In the genomic region with DNA sequence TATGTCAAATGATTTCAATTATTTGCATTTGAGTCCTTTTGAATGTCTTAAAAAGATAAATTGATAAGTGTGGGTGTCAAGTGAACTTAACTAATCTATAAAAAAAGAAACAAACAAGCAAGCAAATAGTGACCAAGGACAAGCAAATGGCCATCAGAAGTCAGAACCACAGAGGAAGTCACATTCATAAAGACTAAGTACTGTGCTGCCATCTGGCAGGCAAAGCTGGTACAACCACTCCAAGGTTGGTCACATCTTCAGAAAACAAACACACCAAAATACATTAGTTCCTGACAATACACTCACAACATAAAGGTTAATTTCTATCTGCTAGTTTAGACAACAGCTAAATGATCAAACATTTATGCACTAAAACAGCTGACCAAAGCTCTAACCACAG, we compare ENCODE assay signal across 9 mouse cellular contexts. TPM values are rescaled to one million over a fixed set of nuclear protein-coding genes. Genes with fewer than 3 reads are reported as not detected.
DNase-seq lines count a peak whose midpoint lies in the region; ATAC-seq and TF ChIP-seq lines count a peak whose summit lies in the region.
"Had no signal": no experiment of that assay in that cellular context is flagged by ENCODE, and none has a peak within 500 bp of the region (broad histone marks: within the 10 kb centered on the region; RNA-seq: fewer than 3 reads in every experiment).

No protein-coding gene starts in this region.

- H3K79me2 ChIP-seq in liver, adult 2 months (ENCODE audit: control insufficient read depth, insufficient read depth, low read length), result no peaks in the 10 kb centered on the region

- H3K4me3 ChIP-seq in liver, adult 2 months (ENCODE audit: insufficient read depth, low read depth, low read length), result no peak overlapping the region
- no peak overlapping the region for H3K4me3 ChIP-seq in liver, embryonic 11.5 days (ENCODE audit: low read depth, low read length)
- no peak overlapping the region for H3K4me3 ChIP-seq in G1E (ENCODE audit: low read depth, low read length)
- H3K4me3 ChIP-seq in hindbrain, embryonic 14.5 days (replicated peaks; ENCODE audit: low read length), result no peak overlapping the region

- peaks cover 7% of the 10 kb centered on the region for H3K36me3 ChIP-seq in liver, adult 2 months (ENCODE audit: control insufficient read depth, insufficient read depth, low read length)
- H3K36me3 ChIP-seq in liver, embryonic 11.5 days (ENCODE audit: control insufficient read depth, insufficient read depth, low read length), result peaks cover 2% of the 10 kb centered on the region; the same call in 1 of the 2 replicates
- H3K36me3 ChIP-seq in G1E (replicated peaks), result peaks cover 52% of the 10 kb centered on the region
- H3K36me3 ChIP-seq in hindbrain, embryonic 14.5 days (replicated peaks; ENCODE audit: control insufficient read depth, insufficient read depth), result no peaks in the 10 kb centered on the region

- H3K4me1 ChIP-seq in liver, adult 2 months (ENCODE audit: control insufficient read depth, insufficient read depth, low read length), result no peaks in the 10 kb centered on the region
- no peaks in the 10 kb centered on the region for H3K4me1 ChIP-seq in liver, embryonic 11.5 days (replicated peaks; ENCODE audit: control insufficient read depth, insufficient read depth, low read length)
- no peaks in the 10 kb centered on the region; the same call in 1 of the 2 replicates for H3K4me1 ChIP-seq in G1E (ENCODE audit: insufficient read depth, low read depth, low read length)
- no peaks in the 10 kb centered on the region for H3K4me1 ChIP-seq in hindbrain, embryonic 14.5 days (replicated peaks; ENCODE audit: control insufficient read depth, insufficient read depth, low read length)

- TF ChIP-seq CTCF in liver, adult 2 months (IDR thresholded peaks at IDR 0.05; ENCODE audit: low read depth, low read length), result no peak
- no peak for TF ChIP-seq CTCF in G1E (IDR thresholded peaks at IDR 0.05; ENCODE audit: low read depth, low read length)

- no peak for TF ChIP-seq POLR2A in liver, adult 2 months (IDR thresholded peaks at IDR 0.05; ENCODE audit: extremely low read depth, insufficient read depth, low read length)

- peak; percentile 26 for DNase-seq in liver, adult 2 months (ENCODE audit: extremely low read depth, low read depth, low spot score)
- no peak for DNase-seq in liver, embryonic 11.5 days (ENCODE audit: low spot score)
- DNase-seq in G1E (ENCODE audit: low spot score), result no peak
- DNase-seq in cerebellum, adult 8-10 months, result peak; percentile 57
- peak; percentile 43 for DNase-seq in hindbrain, embryonic 14.5 days (ENCODE audit: low spot score)
- peak; percentile 45 for DNase-seq in left cerebral cortex, postnatal 4 days
- DNase-seq in spleen, postnatal 4 days (ENCODE audit: low spot score in 2 of 2), result no peak
- no peak for DNase-seq in spleen, adult 12 weeks (ENCODE audit: low spot score)

- ATAC-seq in liver, embryonic 11.5 days (replicated peaks; ENCODE audit: low FRiP score), result no peak
- peak; percentile 34; the same call in 1 of the 2 replicates for ATAC-seq in G1E (ENCODE audit: extremely low read depth, insufficient number of reproducible peaks, low FRiP score, poor library complexity, severe bottlenecking)
- ATAC-seq in hindbrain, embryonic 14.5 days (ENCODE audit: low FRiP score), result peak; percentile 51; the same call in 1 of the 2 replicates

- no peaks in the 10 kb centered on the region for H3K27me3 ChIP-seq in liver, adult 2 months (ENCODE audit: control insufficient read depth, insufficient read depth, low read length)
- H3K27me3 ChIP-seq in liver, embryonic 11.5 days (replicated peaks; ENCODE audit: control insufficient read depth, insufficient read depth, low read length), result no peaks in the 10 kb centered on the region
- no peaks in the 10 kb centered on the region for H3K27me3 ChIP-seq in G1E (ENCODE audit: insufficient read depth, low read length)
- no peaks in the 10 kb centered on the region for H3K27me3 ChIP-seq in hindbrain, embryonic 14.5 days (ENCODE audit: control insufficient read depth, insufficient read depth, low read length)

- H3K9me3 ChIP-seq in liver, embryonic 11.5 days (ENCODE audit: control insufficient read depth, low read length), result no peaks in the 10 kb centered on the region
- no peaks in the 10 kb centered on the region for H3K9me3 ChIP-seq in G1E (replicated peaks)
- H3K9me3 ChIP-seq in hindbrain, embryonic 14.5 days (ENCODE audit: control insufficient read depth, low read length), result no peaks in the 10 kb centered on the region

- no peak overlapping the region for H3K27ac ChIP-seq in liver, adult 2 months (replicated peaks; ENCODE audit: insufficient read depth, low read depth, low read length)
- H3K27ac ChIP-seq in liver, embryonic 11.5 days (ENCODE audit: low read depth, low read length), result no peak overlapping the region
- no peak overlapping the region for H3K27ac ChIP-seq in hindbrain, embryonic 14.5 days

- H3K9ac ChIP-seq in liver, adult 2 months (ENCODE audit: low read depth, low read length), result no peak overlapping the region
- H3K9ac ChIP-seq in liver, embryonic 11.5 days (ENCODE audit: low read depth, low read length), result no peak overlapping the region
- no peak overlapping the region for H3K9ac ChIP-seq in hindbrain, embryonic 14.5 days

- intact Hi-C loops in left cerebral cortex, postnatal 4 days (cut with DNase I), result loop anchor here (5.0 to 10.0 kb wide), 3 partner anchors 220 to 978 kb away; no protein-coding TSS in a partner anchor

- H3K4me2 ChIP-seq in liver, embryonic 11.5 days, result no peak overlapping the region
- no peak overlapping the region for H3K4me2 ChIP-seq in hindbrain, embryonic 14.5 days (replicated peaks)

RNA-seq across cellular contexts. Expression of a gene that starts 24.2 kb away (rescaled TPM):
- total RNA-seq in liver, adult 2 months (2014; rRNA removed), result 5.6 and 7.9 TPM in 2 replicates
- polyA plus RNA-seq in liver, adult 2 months (2012; rRNA removed), result 0.85 and 2.5 TPM in 2 replicates
- polyA plus RNA-seq in liver, embryonic 11.5 days (2014; fragmentation: Nextera tagmentation; extraction: Ambion mirVana), result 20.1 and 25.0 TPM in 2 replicates
- total RNA-seq in G1E (2014; fragmentation: Nextera tagmentation) (49.3 and 51.5 TPM in 2 replicates), G1E (2017) (41.0 and 44.5 TPM in 2 replicates)
- polyA plus RNA-seq in G1E (2012), result 2.1 and 2.9 TPM in 2 replicates
- polyA plus RNA-seq in hindbrain, embryonic 14.5 days (2014; fragmentation: Nextera tagmentation; extraction: Ambion mirVana), result 10.6 and 11.0 TPM in 2 replicates
- 10 to 100 TPM; 10.1 to 13.8 TPM for total RNA-seq in left cerebral cortex, postnatal 4 days (2021)

RNA-seq across cellular contexts. Expression of a gene that starts 24.2 kb away (rescaled TPM):
- total RNA-seq in liver, adult 2 months (2014; rRNA removed), result 38.5 and 45.7 TPM in 2 replicates
- polyA plus RNA-seq in liver, adult 2 months (2012; rRNA removed), result 9.4 and 14.1 TPM in 2 replicates
- polyA plus RNA-seq in liver, embryonic 11.5 days (2014; fragmentation: Nextera tagmentation; extraction: Ambion mirVana), result 51.1 and 55.2 TPM in 2 replicates
- 61.4 and 61.7 TPM in 2 replicates for total RNA-seq in G1E (2014; fragmentation: Nextera tagmentation)
- 98.6 and 102 TPM in 2 replicates for total RNA-seq in G1E (2017)
- polyA plus RNA-seq in G1E (2012), result 1.4 and 2.0 TPM in 2 replicates
- polyA plus RNA-seq in hindbrain, embryonic 14.5 days (2014; fragmentation: Nextera tagmentation; extraction: Ambion mirVana), result 55.8 and 64.8 TPM in 2 replicates
- total RNA-seq in left cerebral cortex, postnatal 4 days (2021), result 10 to 100 TPM; 12.1 to 13.3 TPM

RNA-seq across cellular contexts. Expression of a gene that starts 24.3 kb away (rescaled TPM):
- 4.6 TPM in 1 of 2 replicates, not detected in the other for total RNA-seq in liver, adult 2 months (2014; rRNA removed)
- 21.7 and 27.3 TPM in 2 replicates for polyA plus RNA-seq in liver, adult 2 months (2012; rRNA removed)
- polyA plus RNA-seq in liver, embryonic 11.5 days (2014; fragmentation: Nextera tagmentation; extraction: Ambion mirVana), result not detected in 2 replicates
- total RNA-seq in G1E (2014; fragmentation: Nextera tagmentation), result 7.2 TPM in 1 of 2 replicates, not detected in the other
- 3.4 TPM in 1 of 2 replicates, not detected in the other for total RNA-seq in G1E (2017)
- not detected in 2 replicates for polyA plus RNA-seq in G1E (2012)
- polyA plus RNA-seq in hindbrain, embryonic 14.5 days (2014; fragmentation: Nextera tagmentation; extraction: Ambion mirVana), result not detected in 2 replicates
- not detected for total RNA-seq in left cerebral cortex, postnatal 4 days (2021)
- polyA plus RNA-seq: intestine, embryonic 14.5 days had no signal

RNA-seq across cellular contexts. Expression of a gene that starts 40.8 kb away (rescaled TPM):
- total RNA-seq in liver, adult 2 months (2014; rRNA removed), result 18.9 and 25.4 TPM in 2 replicates
- polyA plus RNA-seq in liver, adult 2 months (2012; rRNA removed), result 6.0 TPM in 2 replicates
- 32.1 and 36.6 TPM in 2 replicates for polyA plus RNA-seq in liver, embryonic 11.5 days (2014; fragmentation: Nextera tagmentation; extraction: Ambion mirVana)
- total RNA-seq in G1E (2014; fragmentation: Nextera tagmentation) (87.3 and 102 TPM in 2 replicates), G1E (2017) (42.9 and 51.6 TPM in 2 replicates)
- 1.2 and 2.1 TPM in 2 replicates for polyA plus RNA-seq in G1E (2012)
- 20.8 and 21.1 TPM in 2 replicates for polyA plus RNA-seq in hindbrain, embryonic 14.5 days (2014; fragmentation: Nextera tagmentation; extraction: Ambion mirVana)
- total RNA-seq in left cerebral cortex, postnatal 4 days (2021), result 10 to 100 TPM; 15.2 to 17.2 TPM

Comparison
In these comparisons a context has a peak if more than half of its experiments do, and no peak if none do; other contexts are left out.
1. DNase-seq: peak in liver, adult 2 months (single experiment), cerebellum, adult 8-10 months (single experiment), hindbrain, embryonic 14.5 days (single experiment) and left cerebral cortex, postnatal 4 days (single experiment); none in liver, embryonic 11.5 days (single experiment), G1E (single experiment), spleen, postnatal 4 days (0 of 2) and spleen, adult 12 weeks (single experiment).
2. RNA of a gene that starts 24.3 kb away (polyA plus RNA-seq): 21.7 to 27.3 TPM in liver, adult 2 months; not detected in liver, embryonic 11.5 days, not detected in G1E and not detected in hindbrain, embryonic 14.5 days; every median in the first group is over 10 times any median in the second.